Mouse (Mus musculus) adipocyte (in vitro differentiated cells): ENCODE data around the gene Tbx19.
A peak's percentile ranks its signal among the peaks of the same experiment; 100 is the strongest.

Experiments used
- DNase-seq: peaks from one replicate; pipeline ENCODE4 v3.0.0-alpha.2; 2016; ENCODE audit warnings: low spot score

The Tbx19 gene

DNA sequence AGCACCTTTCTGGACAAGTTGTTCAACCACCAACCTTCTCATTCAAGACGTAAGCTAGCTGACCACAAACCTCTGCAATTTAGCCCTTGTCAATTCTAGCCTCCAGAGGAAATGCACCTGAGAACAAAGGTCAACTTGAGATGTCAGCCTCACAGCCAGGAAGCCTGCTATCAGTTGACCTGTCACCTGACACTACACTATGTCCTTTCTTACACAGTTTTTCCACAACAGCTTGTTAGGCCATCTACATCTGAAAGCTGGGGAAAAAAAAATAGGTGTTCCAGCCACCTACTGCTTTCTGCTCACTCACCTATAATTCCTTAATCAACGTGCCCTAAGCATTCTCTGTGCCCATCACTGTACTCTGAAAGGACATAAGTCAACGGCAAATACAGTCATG is 23.6 kb upstream of the Tbx19 start:
- DNase-seq = no peak

DNA sequence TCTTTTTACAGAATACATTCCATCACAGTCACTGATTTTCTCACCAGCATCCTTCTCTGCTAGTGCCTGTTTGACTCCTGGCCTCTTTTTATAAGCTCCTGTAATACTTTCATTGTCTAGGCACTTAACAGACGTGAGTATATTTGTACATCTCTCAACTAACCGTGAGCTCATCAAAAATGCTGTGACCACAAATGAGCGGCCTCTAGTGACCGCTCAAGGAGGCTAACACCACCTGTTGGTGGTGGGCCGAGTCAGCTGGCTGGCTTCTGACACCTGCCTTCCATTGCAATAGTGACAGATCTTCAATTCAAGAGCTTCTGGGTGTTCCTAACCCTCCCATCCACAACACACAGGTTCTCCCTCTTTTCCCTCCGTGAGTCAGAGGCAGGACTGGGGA is 22.8 kb upstream of the Tbx19 start:
- no peak for DNase-seq

GRCm38 (mm10) chr1:165179321-165179720 is 18.7 kb upstream of the Tbx19 start:
- DNase-seq = no peak

DNA sequence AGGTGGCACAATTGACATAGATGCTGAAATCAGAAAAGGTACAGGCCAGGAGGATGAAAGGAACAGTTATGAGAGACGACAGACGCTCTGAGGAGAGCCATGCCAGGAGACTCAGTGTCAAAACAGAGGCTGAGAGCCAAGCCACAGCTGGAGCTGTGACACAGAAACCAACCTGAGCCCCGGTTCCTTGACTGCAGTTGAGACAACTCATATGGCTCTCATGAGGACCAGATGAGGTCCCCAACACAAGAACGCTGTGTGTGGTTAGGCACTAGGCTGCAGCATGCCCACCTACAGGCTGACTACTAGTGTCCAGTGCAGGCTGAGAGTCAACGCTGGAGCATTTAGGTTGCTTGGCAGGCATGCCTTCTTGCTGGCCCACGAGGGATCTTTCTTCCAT is 17.5 kb upstream of the Tbx19 start:
- DNase-seq = no peak

GRCm38 (mm10) chr1:165174059-165174616 is 13.6 kb upstream of the Tbx19 start:
- no peak for DNase-seq

GRCm38 (mm10) chr1:165171277-165171676 is 10.7 kb upstream of the Tbx19 start:
- no peak for DNase-seq

DNA sequence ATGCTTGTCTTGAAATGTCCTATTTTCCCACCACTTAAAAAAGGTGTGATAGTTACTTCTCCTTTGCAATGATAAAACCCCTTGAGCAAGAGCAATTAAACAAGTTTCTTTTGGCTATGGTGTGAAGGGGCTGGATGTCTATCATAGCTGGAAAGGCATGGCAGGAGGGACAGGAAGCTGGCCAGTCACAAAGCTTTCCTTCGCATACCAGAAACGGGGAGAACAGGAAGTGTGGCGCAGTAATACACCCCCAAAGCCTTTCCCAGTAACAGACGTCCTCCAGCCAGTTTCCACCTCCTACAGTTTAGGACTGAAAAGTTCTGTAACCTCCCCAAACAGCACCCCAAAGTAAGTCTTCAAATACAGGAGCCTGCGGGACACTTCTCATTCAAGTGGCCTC is 9.6 kb upstream of the Tbx19 start:
- no peak for DNase-seq

DNA sequence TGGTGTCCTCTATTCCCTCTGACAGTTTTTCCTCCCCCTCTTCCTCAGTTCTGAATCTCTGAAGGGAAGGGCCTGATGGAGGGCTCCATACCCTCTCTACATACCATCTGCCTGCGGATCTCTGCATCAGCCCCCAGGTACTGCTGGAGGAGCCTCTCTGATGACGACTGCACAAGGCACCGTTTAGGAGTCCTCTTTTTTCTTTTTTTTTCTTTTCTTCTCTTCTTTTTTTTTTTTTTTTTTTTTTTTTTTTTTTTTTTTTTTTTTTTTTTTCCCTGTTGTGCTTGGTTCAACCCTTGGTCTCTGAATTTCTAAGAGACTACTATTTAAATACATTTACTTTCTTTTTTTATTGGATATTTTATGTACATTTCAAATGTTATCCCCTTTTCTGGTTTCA is 8.9 kb upstream of the Tbx19 start:
- DNase-seq = no peak

DNA sequence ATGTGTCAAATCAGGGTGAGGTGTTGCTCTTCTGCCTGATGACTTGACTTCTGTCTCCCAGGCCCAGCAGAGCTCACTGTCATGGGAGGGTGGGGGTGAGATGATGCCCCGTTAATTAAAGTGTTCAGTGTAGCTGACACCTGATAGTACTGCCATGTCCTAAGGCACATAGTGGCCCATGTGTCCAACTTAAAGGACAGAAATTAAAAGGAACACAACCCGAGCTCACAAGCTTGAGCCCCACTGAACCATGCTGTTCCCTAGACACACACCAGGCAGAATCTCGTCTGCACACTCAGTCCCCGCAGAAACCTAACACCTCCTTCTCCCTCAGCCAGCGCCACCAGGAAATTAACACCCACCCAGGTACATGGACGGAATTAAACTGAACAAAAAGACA is 4.3 kb upstream of the Tbx19 start:
- no peak for DNase-seq

DNA sequence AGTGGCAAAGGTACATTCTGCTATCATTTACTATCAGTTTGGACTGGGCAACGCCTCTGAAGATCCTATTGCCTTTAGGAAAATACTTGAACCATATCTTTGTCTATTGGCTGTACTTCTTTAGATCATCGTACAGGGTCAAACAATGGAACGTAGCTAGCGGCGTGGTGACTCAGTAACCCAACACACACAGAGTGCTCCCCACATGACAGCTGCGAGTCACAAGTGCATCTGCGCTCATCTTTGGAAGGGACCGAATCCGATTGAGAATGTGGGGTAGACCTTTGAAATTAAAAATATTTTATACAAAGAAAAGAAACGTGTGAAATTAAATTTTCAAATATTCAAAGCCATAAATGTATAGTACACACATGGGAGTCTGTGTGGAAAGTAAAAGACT is 1.7 kb downstream of the Tbx19 start:
- no peak for DNase-seq

- no peak for DNase-seq
These were observed 6.4 kb downstream of the Tbx19 start for GRCm38 (mm10) chr1:165154162-165154561.

DNA sequence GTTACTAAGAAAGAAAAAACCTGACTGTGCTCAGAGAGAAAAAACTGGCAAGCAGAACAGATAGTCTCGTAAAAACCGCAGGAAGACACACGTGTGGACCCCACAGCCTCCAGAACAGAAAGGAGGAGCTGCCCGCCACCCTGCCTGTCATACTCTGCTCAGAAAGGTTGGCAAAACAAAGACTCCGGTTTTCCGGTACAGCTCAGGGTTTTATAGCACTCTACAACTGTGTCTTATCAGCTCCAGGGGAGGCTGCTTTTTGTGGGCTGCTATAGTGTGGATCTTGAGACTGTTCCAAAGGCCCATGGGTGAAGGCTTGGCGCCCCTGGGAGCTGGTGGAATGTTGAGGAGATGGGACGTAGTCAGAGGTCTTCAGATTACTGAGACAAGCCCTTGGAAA is 9.4 kb downstream of the Tbx19 start:
- no peak for DNase-seq

GRCm38 (mm10) chr1:165142343-165142916 is 18.1 kb downstream of the Tbx19 start:
- no peak for DNase-seq

- no peak for DNase-seq
These were observed 20.3 kb downstream of the Tbx19 start for GRCm38 (mm10) chr1:165140227-165140626.

GRCm38 (mm10) chr1:165133858-165134257 is 26.7 kb downstream of the Tbx19 start:
- no peak for DNase-seq

DNA sequence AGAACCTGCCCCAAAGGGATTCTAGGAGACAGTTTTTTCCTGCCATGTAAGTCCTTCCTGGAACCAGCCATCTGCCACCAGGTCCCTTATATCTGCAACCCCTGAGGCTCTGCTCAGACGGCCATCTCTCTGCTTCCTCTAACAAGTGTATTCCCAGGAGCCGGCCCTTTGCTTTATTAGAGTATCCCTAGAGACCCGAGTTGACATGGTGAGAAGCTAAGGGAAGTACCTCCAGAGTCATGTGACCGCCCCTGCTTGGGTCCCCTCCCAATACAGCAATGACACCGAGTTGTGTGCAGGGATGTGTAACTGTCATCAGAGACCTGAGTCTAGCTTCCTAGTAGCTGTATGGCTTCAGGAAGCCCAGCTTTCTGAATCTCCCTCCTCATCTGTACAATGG is 27.3 kb downstream of the Tbx19 start:
- no peak for DNase-seq

- DNase-seq = peak; percentile 80
These were observed 28.2 kb downstream of the Tbx19 start for GRCm38 (mm10) chr1:165132187-165132877.

GRCm38 (mm10) chr1:165129573-165129972 is 31.0 kb downstream of the Tbx19 start:
- DNase-seq = no peak

- no peak for DNase-seq
These were observed 39.5 kb downstream of the Tbx19 start for GRCm38 (mm10) chr1:165121096-165121495.

- peak; percentile 82 for DNase-seq
These were observed 40.1 kb downstream of the Tbx19 start for GRCm38 (mm10) chr1:165120349-165120898.

DNA sequence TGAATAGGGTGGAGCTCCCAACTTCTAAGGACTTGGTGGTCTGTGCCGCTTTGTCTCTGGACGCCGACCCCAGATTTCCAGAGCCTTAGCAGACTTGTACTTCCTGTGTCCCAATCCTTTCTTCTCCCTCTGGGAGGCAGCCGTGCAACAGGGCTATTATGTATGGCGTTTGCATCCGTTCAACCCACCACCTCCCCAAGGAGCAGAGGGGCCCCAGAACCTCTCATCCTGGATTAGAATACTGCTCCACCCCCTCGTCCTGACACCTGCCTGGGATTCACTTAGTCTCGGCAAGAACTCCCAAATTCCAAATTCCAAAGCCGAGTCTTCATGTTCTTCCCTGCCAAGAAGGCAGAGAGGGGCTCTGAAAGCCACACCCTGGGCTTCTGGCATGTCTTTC is 40.8 kb downstream of the Tbx19 start:
- DNase-seq = no peak

DNA sequence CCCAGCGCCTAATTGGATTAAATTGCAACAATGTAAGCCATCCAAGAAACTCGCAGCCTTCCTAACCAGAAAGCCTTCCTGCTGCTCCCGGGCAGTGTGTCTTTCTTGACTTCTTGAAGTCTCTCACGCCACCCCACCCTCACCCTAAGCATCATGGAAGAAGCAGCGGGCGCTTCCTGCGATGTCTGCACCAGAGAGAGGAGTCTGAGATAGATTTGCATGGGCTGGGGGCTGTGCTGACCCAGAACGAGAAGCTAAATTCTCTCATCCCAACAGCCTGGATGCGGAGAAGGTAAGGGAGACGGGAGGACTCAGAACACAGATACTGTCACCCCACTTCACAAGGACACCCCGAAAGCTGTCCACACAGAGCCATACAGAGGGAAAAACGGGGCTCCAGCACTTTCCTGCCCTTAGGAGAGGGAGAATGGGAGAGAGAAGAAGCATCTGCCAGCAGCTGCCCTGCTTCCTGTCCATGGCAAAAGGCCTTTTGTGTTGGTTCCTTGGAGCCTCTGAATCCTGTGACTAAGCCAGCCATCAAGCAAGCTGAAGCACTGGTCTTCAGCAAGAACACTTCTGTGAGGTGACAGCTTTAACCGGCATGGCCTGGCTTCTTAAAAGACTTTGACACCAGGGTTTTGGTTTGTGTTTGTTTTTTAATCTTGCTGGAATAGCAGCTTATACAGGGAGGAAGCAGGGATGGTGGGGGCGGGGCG is 41.4 kb downstream of the Tbx19 start:
- no peak for DNase-seq
